Mouse (Mus musculus) left cerebral cortex, adult 2 months (tissue): ENCODE data around the gene Gart. TPM values are rescaled to one million over a fixed set of nuclear protein-coding genes. Genes with fewer than 3 reads are reported as not detected.
A peak's percentile ranks its signal among the peaks of the same experiment; 100 is the strongest.

Source experiments
- DNase-seq, 2 experiments: peaks; one replicate each; pipeline ENCODE4 v3.0.0; 2021 to 2022; ENCODE audit warnings: low spot score in 2 of 2, mixed read lengths in 1 of 2; ENCODE audit errors: extremely low spot score in 1 of 2
- H3K27ac ChIP-seq: fragments of 200-600 bp; 2 replicates; pipeline ENCODE4 v1.8.1; 2022
- H3K4me3 ChIP-seq: fragments of 200-600 bp; 2 replicates; pipeline ENCODE4 v1.8.1; 2022
- CTCF ChIP-seq: fragments of 200-600 bp; IDR thresholded peaks from 2 replicates; pipeline ENCODE4 v1.8.1; 2022; ENCODE audit warnings: antibody characterized with exemption, mild to moderate bottlenecking, moderate library complexity
- intact Hi-C: fragments of 180-260 bp; cut with DNase I; formaldehyde crosslinking; loops from one replicate; pipeline ENCODE4 v1.15.1; 2025
- long read RNA-seq, 2 experiments: library from polyadenylated mRNA; stranded (forward); transcript quantifications; one replicate each; pipeline ENCODE4 v2.0.0; 2021; ENCODE audit warnings: borderline mapping rate in 2 of 2
- total RNA-seq, 2 experiments: library from RNA; stranded (reverse); gene quantifications; 2 replicates each; pipeline ENCODE4 v1.2.3; 2021

Gart gene
- total RNA-seq: 10 to 100 TPM; 48.4 to 52.8 TPM
- long read RNA-seq, experiment 1, transcript Gart-209 (22 exons, 3,276 nt): minor isoform, 9 of 50 reads
- long read RNA-seq, experiment 1, transcript Gart-202 (11 exons, 1,865 nt): minor isoform, 7 of 50 reads
- long read RNA-seq, experiment 1, transcript Gart-201 (22 exons, 3,518 nt): major isoform, 24 of 50 reads
- long read RNA-seq, experiment 1, partial matches to known transcripts: 6 of 50 reads
- long read RNA-seq, experiment 1, other reads (novel, unspliced or antisense): 3 of 50 reads
- long read RNA-seq, experiment 2, transcript Gart-209 (22 exons, 3,276 nt): minor isoform, 5 of 41 reads
- long read RNA-seq, experiment 2, transcript Gart-202 (11 exons, 1,865 nt): minor isoform, 6 of 41 reads
- long read RNA-seq, experiment 2, transcript Gart-201 (22 exons, 3,518 nt): major isoform, 23 of 41 reads
- long read RNA-seq, experiment 2, partial matches to known transcripts: 2 of 41 reads
- long read RNA-seq, experiment 2, other reads (novel, unspliced or antisense): 4 of 41 reads

GRCm38 (mm10) chr16:91646681-91647419, at the start of gene Gart:
Gene Gart (minus strand): TSS chr16:91646952.
- no peak for TF ChIP-seq CTCF
- intact Hi-C loops: loop anchor here (2.0 to 10.0 kb wide), 2 partner anchors 50 to 602 kb away; partner anchors contain the start of genes Paxbp1 and Tmem50b
- Histone ChIP-seq H3K27ac (peak within 1 kb of the TSS; percentile 98), H3K4me3 (peak within 1 kb of the TSS; percentile 63)
- DNase-seq: peak; percentile 92 to 94

- intact Hi-C loops: loop anchor here (5.0 kb wide), 1 partner anchor 222 kb away; no protein-coding TSS in a partner anchor
- TF ChIP-seq CTCF: no peak
- no peak overlapping the region for H3K27ac ChIP-seq
- H3K4me3 ChIP-seq: no peak overlapping the region
- no peak for DNase-seq
Measured at GRCm38 (mm10) chr16:91695108-91695755, 48.5 kb upstream of the Gart start.

- H3K27ac ChIP-seq: no peak overlapping the region
Measured at GRCm38 (mm10) chr16:91694455-91695084, 47.8 kb upstream of the Gart start.

GRCm38 (mm10) chr16:91689791-91690190, 43.0 kb upstream of the Gart start:
- TF ChIP-seq CTCF: no peak
- intact Hi-C loops: loop anchor here (5.0 kb wide), 1 partner anchor 37 kb away; no protein-coding TSS in a partner anchor
- no peak for DNase-seq
- Histone ChIP-seq H3K27ac (0 out of 2 replicates have a peak overlapping the region, but pooled peaks have one; percentile 3), H3K4me3 (no peak overlapping the region; the same call in 1 of the 2 replicates)

More at GRCm38 (mm10) chr16:91694455-91695084, 47.8 kb upstream of the Gart start:
- TF ChIP-seq CTCF: peak; percentile 81
- intact Hi-C loops: loop anchor here (5.0 kb wide), 1 partner anchor 223 kb away; no protein-coding TSS in a partner anchor
- H3K4me3 ChIP-seq: no peak overlapping the region
- DNase-seq: peak; percentile 58 to 67

- peak; percentile 94 to 95 for DNase-seq
- H3K27ac ChIP-seq: peak within 1 kb of the TSS; percentile 78
- intact Hi-C loops: loop anchor here (5.0 kb wide), 1 partner anchor 36 kb away; no protein-coding TSS in a partner anchor
- peak within 1 kb of the TSS; percentile 72 for H3K4me3 ChIP-seq
- TF ChIP-seq CTCF: no peak
Measured at GRCm38 (mm10) chr16:91688619-91689334, 42.0 kb upstream of the Gart start, which contains the start of gene Donson. Gene Donson (minus strand): TSS chr16:91688770.

- peak overlapping the region; percentile 78 for H3K27ac ChIP-seq
- intact Hi-C loops: loop anchor here (5.0 kb wide), 1 partner anchor 36 kb away; no protein-coding TSS in a partner anchor
- no peak for DNase-seq
- peak overlapping the region; percentile 72 for H3K4me3 ChIP-seq
- no peak for TF ChIP-seq CTCF
Measured at GRCm38 (mm10) chr16:91688023-91688618, 41.4 kb upstream of the Gart start.

GRCm38 (mm10) chr16:91686369-91686768, 39.6 kb upstream of the Gart start:
- intact Hi-C loops: loop anchor here (5.0 kb wide), 1 partner anchor 34 kb away; no protein-coding TSS in a partner anchor
- no peak for TF ChIP-seq CTCF
- no peak overlapping the region for H3K27ac ChIP-seq
- H3K4me3 ChIP-seq: no peak overlapping the region
- no peak for DNase-seq

- intact Hi-C loops: loop anchor here (5.0 kb wide), 1 partner anchor 33 kb away; no protein-coding TSS in a partner anchor
- no peak for TF ChIP-seq CTCF
- Histone ChIP-seq H3K4me3 (no peak overlapping the region), H3K27ac (no peak overlapping the region)
- DNase-seq: no peak
Measured at GRCm38 (mm10) chr16:91685526-91685925, 38.8 kb upstream of the Gart start.

- Histone ChIP-seq H3K27ac (no peak overlapping the region), H3K4me3 (no peak overlapping the region)
- no peak for TF ChIP-seq CTCF
- DNase-seq: no peak
- intact Hi-C loops: no loop called here
Measured at GRCm38 (mm10) chr16:91680656-91681055, 33.9 kb upstream of the Gart start.
